Mouse (Mus musculus) lung, adult 2 months (tissue): Measurements from ENCODE around the gene Tcta.

ENCODE experiments used
- CTCF ChIP-seq: fragments of 200-500 bp; IDR thresholded peaks from 2 replicates; pipeline ENCODE4 v1.5.1; 2011; ENCODE audit warnings: mild to moderate bottlenecking, low read length, control low read depth; ENCODE audit not compliant: insufficient read depth
- POLR2A ChIP-seq: fragments of 200-500 bp; IDR thresholded peaks from 2 replicates; pipeline ENCODE4 v1.6.1; 2011; ENCODE audit warnings: low read depth, mild to moderate bottlenecking, control low read depth, low read length, borderline replicate concordance; ENCODE audit errors: extremely low read depth

- TF ChIP-seq CTCF: no peak
- peak; percentile 52; the same call in 1 of the 2 replicates for TF ChIP-seq POLR2A
Observed at GRCm38 (mm10) chr9:108290016-108290750, 15.8 kb downstream of the Tcta start, which contains the start of gene Nicn1.
